Mouse (Mus musculus): ENCODE data around the gene Cyp39a1. TPM values are rescaled to one million over a fixed set of nuclear protein-coding genes. Genes with fewer than 3 reads are reported as not detected.

Cyp39a1 gene
- total and polyA plus RNA-seq, 2 experiments from 2014 or later: 1.2 to 13.3 TPM

DNA sequence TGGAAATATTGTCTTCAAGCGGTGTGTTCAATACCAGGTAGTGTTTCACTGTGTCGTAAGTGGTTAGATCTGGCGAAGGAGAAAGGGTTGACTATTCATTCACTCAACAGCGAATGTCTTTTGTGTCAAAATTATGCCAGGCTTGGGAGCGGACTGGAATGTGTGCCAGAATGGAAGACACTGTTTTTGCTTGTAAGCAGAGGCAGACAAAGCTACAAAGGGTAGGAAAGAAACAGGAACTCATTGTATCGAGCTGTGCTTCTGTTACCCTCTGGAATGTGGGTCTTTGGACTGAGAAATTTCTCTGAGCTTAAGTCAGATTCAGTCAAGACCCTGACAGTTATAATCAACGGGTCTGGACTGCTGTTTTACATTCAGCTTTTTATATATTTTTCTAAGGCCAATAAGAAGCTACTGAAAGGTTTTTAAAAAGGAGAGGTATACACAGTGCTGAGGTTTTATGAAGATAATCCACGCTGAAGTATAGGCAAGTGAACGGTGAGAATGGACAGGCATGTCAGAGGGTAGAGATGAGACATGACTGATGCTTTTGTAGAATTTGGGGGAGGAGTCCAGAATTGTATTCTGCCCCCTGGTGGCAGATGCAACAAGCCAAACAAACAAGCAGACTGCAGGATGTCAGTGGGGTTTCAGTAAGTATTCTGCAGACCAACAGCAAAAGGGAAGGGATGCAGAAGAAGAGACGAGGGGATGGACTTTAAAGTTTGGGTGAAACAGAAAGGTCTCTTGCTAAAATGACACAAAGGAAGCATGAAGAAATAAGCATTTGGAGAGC lies 17.4 kb upstream of the Cyp39a1 start:
- DNase-seq (ENCODE audit: low spot score): peak; percentile 39
- WGBS: 72% methylated on average over 10 of the region's 10 CpGs

DNA sequence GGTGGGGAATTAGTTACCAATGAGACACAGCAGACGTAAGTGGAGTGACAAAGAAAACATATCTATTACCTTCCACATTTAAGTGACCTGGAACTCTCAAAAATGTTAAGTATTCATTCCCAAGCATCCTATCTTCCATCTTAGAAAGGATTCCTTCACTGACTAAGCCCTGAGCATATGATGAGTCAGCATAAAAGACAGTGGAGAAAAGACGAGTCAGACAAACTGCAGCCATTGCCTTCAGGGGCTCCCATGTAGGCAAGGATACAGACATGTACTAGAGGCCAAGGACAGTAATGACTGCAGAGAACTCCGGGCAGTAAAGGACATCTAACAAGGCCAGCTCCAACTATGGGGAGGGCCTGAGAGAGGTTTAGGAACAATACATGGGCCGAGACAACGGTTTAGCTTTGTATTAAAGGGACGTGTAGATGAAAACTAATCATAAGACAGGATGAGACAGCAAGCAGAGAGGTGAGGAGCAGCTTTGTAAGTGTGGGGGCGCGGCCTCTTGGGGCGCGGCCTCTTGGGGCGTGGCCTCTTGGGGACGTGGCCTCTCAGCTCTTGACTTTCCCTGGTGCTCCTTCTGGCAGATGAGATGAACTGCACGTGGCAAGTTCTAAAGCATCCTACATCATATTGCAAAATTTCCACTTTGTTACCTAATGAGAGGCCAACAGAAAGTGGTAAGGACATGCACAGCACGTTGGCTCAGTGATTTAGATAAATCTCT lies 15.7 kb upstream of the Cyp39a1 start:
- no peaks in the 10 kb centered on the region for H3K27me3 ChIP-seq (ENCODE audit: insufficient read depth, low read length)
- H3K4me2 ChIP-seq (ENCODE audit: low read depth, low read length): no peak overlapping the region
- no peak overlapping the region for H3K4me3 ChIP-seq (ENCODE audit: low read length)
- DNase-seq (ENCODE audit: low spot score) (no peak), ATAC-seq (peak; percentile 36; the same call in 1 of the 2 replicates)
- WGBS: 76% methylated on average over 14 of the region's 14 CpGs
- peaks cover 19% of the 10 kb centered on the region; the same call in 1 of the 2 replicates for H3K36me3 ChIP-seq (ENCODE audit: insufficient read depth, low read length)
- no peaks in the 10 kb centered on the region for H3K9me3 ChIP-seq (ENCODE audit: low read length)
- no peak overlapping the region for H3K9ac ChIP-seq (replicated peaks; ENCODE audit: low read length)
- TF ChIP-seq CTCF (IDR thresholded peaks at IDR 0.05; ENCODE audit: low read depth): no peak
- H3K4me1 ChIP-seq (ENCODE audit: insufficient read depth, low read length): no peaks in the 10 kb centered on the region
- H3K27ac ChIP-seq: no peak overlapping the region

More for the DNA sequence above, 17.4 kb upstream of the Cyp39a1 start:
- Histone ChIP-seq H3K36me3 (ENCODE audit: insufficient read depth, low read length) (peaks cover 32% of the 10 kb centered on the region), H3K4me3 (ENCODE audit: low read length) (no peak overlapping the region), H3K4me1 (ENCODE audit: insufficient read depth, low read length) (no peaks in the 10 kb centered on the region), H3K9me3 (ENCODE audit: low read length) (no peaks in the 10 kb centered on the region), H3K4me2 (ENCODE audit: low read depth, low read length) (no peak overlapping the region), H3K27ac (no peak overlapping the region), H3K9ac (replicated peaks; ENCODE audit: low read length) (no peak overlapping the region), H3K27me3 (ENCODE audit: insufficient read depth, low read length) (no peaks in the 10 kb centered on the region)
- no peak for ATAC-seq
- TF ChIP-seq CTCF (IDR thresholded peaks at IDR 0.05; ENCODE audit: low read depth): peak; percentile 70

DNA sequence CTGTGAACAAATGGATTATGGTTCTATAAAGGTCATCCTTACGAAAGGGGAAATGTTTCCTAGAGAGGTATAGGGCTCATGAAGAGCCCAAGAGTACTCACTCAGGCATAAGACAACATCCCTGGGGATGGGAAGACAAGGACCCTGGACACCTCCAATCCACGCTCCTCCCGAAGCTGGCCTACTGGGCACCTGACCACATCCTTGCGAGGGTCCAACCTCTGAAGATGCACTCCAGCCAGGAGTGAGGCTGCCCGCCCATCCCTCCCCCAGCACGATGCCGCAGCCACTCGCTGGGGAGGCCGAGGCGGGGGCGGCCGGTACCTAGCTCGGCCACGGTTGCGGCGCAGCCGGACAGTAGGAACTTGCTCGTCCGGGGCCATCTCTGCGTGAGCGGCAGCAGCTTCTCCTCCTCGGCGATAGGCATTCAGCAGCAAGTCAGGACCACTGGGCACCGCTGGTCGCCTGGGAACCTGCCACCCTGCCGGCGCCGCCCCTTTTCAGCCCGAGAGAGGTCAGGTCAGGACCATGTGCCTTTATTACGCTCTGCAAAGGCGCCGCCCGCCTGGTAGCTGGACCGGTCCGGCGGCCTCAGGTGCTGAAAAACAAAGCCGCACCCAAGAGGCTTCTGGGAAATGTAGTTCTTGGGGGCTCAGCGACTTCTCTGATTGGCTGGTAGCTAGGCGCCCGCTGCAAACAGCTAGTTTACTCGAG lies 492 bp upstream of the Cyp39a1 start, which contains the start of gene Slc25a27:
TSS of gene Slc25a27 (minus strand) at position 639 of the 714 bp plus-strand sequence.
- no peak for TF ChIP-seq CTCF (IDR thresholded peaks at IDR 0.05; ENCODE audit: low read depth)
- Histone ChIP-seq H3K9ac (replicated peaks; ENCODE audit: low read length) (peak within 1 kb of the TSS; percentile 87), H3K27ac (peak within 1 kb of the TSS; percentile 77), H3K36me3 (ENCODE audit: insufficient read depth, low read length) (no peaks in the 10 kb centered on the region), H3K4me3 (ENCODE audit: low read length) (peak within 1 kb of the TSS; percentile 93), H3K9me3 (ENCODE audit: low read length) (no peaks in the 10 kb centered on the region), H3K4me2 (ENCODE audit: low read depth, low read length) (peak within 1 kb of the TSS; percentile 83), H3K4me1 (ENCODE audit: insufficient read depth, low read length) (peaks cover 10% of the 10 kb centered on the region; the same call in 1 of the 2 replicates), H3K27me3 (ENCODE audit: insufficient read depth, low read length) (no peaks in the 10 kb centered on the region)
- ATAC-seq (peak; percentile 96), DNase-seq (ENCODE audit: low spot score) (peak; percentile 96)
- WGBS: under 1% methylated on average over 39 of the region's 41 CpGs

DNA sequence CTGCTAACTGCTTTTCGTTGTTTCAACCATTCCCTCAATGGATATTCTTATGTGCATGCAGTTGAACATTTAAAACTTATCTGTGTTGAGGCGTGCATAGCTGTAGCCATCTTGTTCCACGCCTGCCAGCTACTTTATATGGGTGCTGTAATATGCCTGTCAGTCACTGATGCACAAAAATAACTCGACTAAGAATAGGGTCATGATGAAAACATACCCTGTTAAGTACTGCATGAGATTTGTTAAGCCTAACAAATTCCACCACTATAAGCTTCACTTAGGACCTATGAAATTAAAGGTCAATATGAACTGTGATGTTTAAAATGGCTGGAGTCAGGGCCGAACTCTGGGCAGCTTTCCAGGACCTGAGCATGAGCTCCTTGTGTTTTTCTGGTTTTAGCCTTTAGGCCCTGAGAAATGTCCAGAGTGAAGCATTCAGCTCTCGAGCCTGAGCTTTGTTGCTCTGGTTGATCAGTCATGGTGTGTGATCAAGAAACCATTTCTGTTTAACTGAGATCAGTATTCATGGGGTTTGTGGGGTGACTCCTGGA lies 2.0 kb downstream of the Cyp39a1 start:
- H3K27ac ChIP-seq: no peak overlapping the region
- no peak for ATAC-seq
- H3K4me3 ChIP-seq (ENCODE audit: low read length): no peak overlapping the region
- no peaks in the 10 kb centered on the region for H3K27me3 ChIP-seq (ENCODE audit: insufficient read depth, low read length)
- H3K9ac ChIP-seq (replicated peaks; ENCODE audit: low read length): no peak overlapping the region
- peak overlapping the region; percentile 83; the same call in 1 of the 2 replicates for H3K4me2 ChIP-seq (ENCODE audit: low read depth, low read length)
- H3K9me3 ChIP-seq (ENCODE audit: low read length): no peaks in the 10 kb centered on the region
- TF ChIP-seq CTCF (IDR thresholded peaks at IDR 0.05; ENCODE audit: low read depth): no peak
- WGBS: 58% methylated on average over 6 of the region's 6 CpGs
- DNase-seq (ENCODE audit: low spot score): no peak
- H3K4me1 ChIP-seq (ENCODE audit: insufficient read depth, low read length): peaks cover 10% of the 10 kb centered on the region; the same call in 1 of the 2 replicates
- H3K36me3 ChIP-seq (ENCODE audit: insufficient read depth, low read length): no peaks in the 10 kb centered on the region

DNA sequence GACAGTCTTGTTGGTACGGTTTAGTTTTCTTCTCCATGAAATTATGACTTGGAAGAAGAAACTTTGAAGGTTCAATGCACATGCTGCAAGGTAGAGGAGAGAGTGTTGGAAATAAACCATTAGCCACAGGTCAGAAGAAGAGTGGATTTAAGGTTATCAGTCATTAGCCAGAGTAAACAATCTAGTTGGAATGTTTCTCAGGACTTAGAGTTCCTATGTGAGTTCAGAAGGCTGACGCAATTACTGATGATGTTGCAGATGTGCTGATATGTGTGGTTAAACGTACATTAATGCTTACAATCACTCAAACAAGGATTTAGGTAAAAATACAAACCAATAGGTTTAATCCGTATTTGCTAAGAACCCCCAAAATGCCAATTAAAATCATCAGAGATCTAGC lies 4.7 kb downstream of the Cyp39a1 start:
- WGBS: 95% methylated on average over 4 of the region's 4 CpGs
- no peak overlapping the region for H3K4me2 ChIP-seq (ENCODE audit: low read depth, low read length)
- H3K36me3 ChIP-seq (ENCODE audit: insufficient read depth, low read length): no peaks in the 10 kb centered on the region
- no peaks in the 10 kb centered on the region for H3K27me3 ChIP-seq (ENCODE audit: insufficient read depth, low read length)
- H3K4me3 ChIP-seq (ENCODE audit: low read length): no peak overlapping the region
- H3K4me1 ChIP-seq (ENCODE audit: insufficient read depth, low read length): no peaks in the 10 kb centered on the region
- H3K9ac ChIP-seq (replicated peaks; ENCODE audit: low read length): no peak overlapping the region
- ATAC-seq (no peak), DNase-seq (ENCODE audit: low spot score) (no peak)
- H3K27ac ChIP-seq: no peak overlapping the region
- H3K9me3 ChIP-seq (ENCODE audit: low read length): no peaks in the 10 kb centered on the region
- no peak for TF ChIP-seq CTCF (IDR thresholded peaks at IDR 0.05; ENCODE audit: low read depth)

DNA sequence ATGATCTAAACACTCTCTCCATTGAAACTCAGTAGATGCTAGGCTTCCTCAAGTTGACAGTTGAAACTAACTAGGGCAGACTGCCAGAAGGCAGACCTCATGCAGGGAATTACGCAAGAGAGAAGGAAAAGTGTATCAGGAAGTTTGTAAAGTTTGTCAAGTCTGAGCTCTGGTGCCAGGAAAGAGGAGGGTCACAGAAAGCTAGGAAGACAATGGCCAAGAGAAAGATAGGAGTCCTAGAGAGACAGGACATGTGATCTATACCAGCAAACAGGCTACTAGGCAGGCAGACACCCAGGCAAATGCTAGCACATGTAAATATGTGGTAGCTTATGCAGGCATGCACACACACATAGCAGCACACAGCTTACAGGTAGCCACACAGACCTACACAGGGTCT lies 8.0 kb downstream of the Cyp39a1 start:
- no peak overlapping the region for H3K9ac ChIP-seq (replicated peaks; ENCODE audit: low read length)
- no peak overlapping the region for H3K4me3 ChIP-seq (ENCODE audit: low read length)
- 39% methylated on average over 1 of the region's 1 CpGs for WGBS
- no peaks in the 10 kb centered on the region for H3K27me3 ChIP-seq (ENCODE audit: insufficient read depth, low read length)
- H3K4me1 ChIP-seq (ENCODE audit: insufficient read depth, low read length): no peaks in the 10 kb centered on the region
- no peak for ATAC-seq
- DNase-seq (ENCODE audit: low spot score): no peak
- no peak overlapping the region for H3K4me2 ChIP-seq (ENCODE audit: low read depth, low read length)
- TF ChIP-seq CTCF (IDR thresholded peaks at IDR 0.05; ENCODE audit: low read depth): no peak
- no peaks in the 10 kb centered on the region for H3K9me3 ChIP-seq (ENCODE audit: low read length)
- no peaks in the 10 kb centered on the region for H3K36me3 ChIP-seq (ENCODE audit: insufficient read depth, low read length)
- H3K27ac ChIP-seq: no peak overlapping the region
